Mouse (Mus musculus) bone marrow, adult 2 months (tissue): ENCODE measurements around the gene Rnf145. TPM values are rescaled to one million over a fixed set of nuclear protein-coding genes. Genes with fewer than 3 reads are reported as not detected.
A peak's percentile ranks its signal among the peaks of the same experiment; 100 is the strongest.

Source experiments
- H3K27ac ChIP-seq: fragments of 200-500 bp; 2 replicates; pipeline ENCODE4 v1.5.1; 2012; ENCODE audit warnings: low read depth, mild to moderate bottlenecking, control low read depth, inconsistent platforms, low read length; ENCODE audit not compliant: control insufficient read depth, poor library complexity, insufficient read depth
- H3K4me1 ChIP-seq: fragments of 200-500 bp; 2 replicates; pipeline ENCODE4 v1.6.1; 2011; ENCODE audit warnings: low read length; ENCODE audit not compliant: control insufficient read depth, insufficient read depth
- H3K4me3 ChIP-seq: fragments of 200-500 bp; replicated peaks from 2 replicates; pipeline ENCODE3; 2011; ENCODE audit warnings: mild to moderate bottlenecking, low read depth, low read length, control low read depth; ENCODE audit not compliant: control insufficient read depth
- CTCF ChIP-seq: fragments of 200-500 bp; IDR thresholded peaks from 2 replicates; pipeline ENCODE4 v1.5.1; 2011; ENCODE audit warnings: low read length, control low read depth; ENCODE audit not compliant: control insufficient read depth, insufficient read depth
- POLR2A ChIP-seq: fragments of 200-500 bp; IDR thresholded peaks from 2 replicates; pipeline ENCODE4 v1.6.1; 2011; ENCODE audit warnings: low read depth, mild to moderate bottlenecking, control low read depth, low read length, borderline replicate concordance; ENCODE audit not compliant: control insufficient read depth
- WGBS: fragments of 180-500 bp; shearing (Covaris S2); methylation state at CpG from one replicate; pipeline ENCODE4 v1.1.7; 2018; 5-methylcytosine and 5-hydroxymethylcytosine counted together
- polyA plus RNA-seq: library from polyadenylated mRNA; stranded (reverse); fragments of >200 nt; gene quantifications from 2 replicates; pipeline ENCODE4 v1.2.4, GENCODE M21; 2011; ENCODE audit warnings: low replicate concordance; ENCODE audit not compliant: missing spikeins, insufficient read depth, insufficient read length

Rnf145 gene
- polyA plus RNA-seq, 1 experiment, result 35.4 TPM

- 28% methylated on average over 7 of the region's 7 CpGs for WGBS
- H3K4me1 ChIP-seq, result peaks cover 1% of the 10 kb centered on the region; the same call in 1 of the 2 replicates
- no peak overlapping the region for H3K4me3 ChIP-seq
- TF ChIP-seq CTCF, result no peak
- no peak for TF ChIP-seq POLR2A
- H3K27ac ChIP-seq, result no peak overlapping the region
Observed at GRCm38 (mm10) chr11:44504146-44504545, 14.6 kb upstream of the Rnf145 start.

- TF ChIP-seq CTCF, result no peak
- TF ChIP-seq POLR2A, result no peak
- H3K4me3 ChIP-seq, result no peak overlapping the region
- H3K4me1 ChIP-seq, result peaks cover 1% of the 10 kb centered on the region; the same call in 1 of the 2 replicates
- WGBS, result 79% methylated on average over 3 of the region's 3 CpGs
- H3K27ac ChIP-seq, result no peak overlapping the region
Observed at GRCm38 (mm10) chr11:44504761-44505160, 14.0 kb upstream of the Rnf145 start.

- WGBS, result 67% methylated on average over 4 of the region's 4 CpGs
- no peak overlapping the region for H3K4me3 ChIP-seq
- H3K4me1 ChIP-seq, result peaks cover 3% of the 10 kb centered on the region; the same call in 1 of the 2 replicates
- no peak for TF ChIP-seq POLR2A
- TF ChIP-seq CTCF, result no peak
- H3K27ac ChIP-seq, result peak overlapping the region; percentile 67
Observed at GRCm38 (mm10) chr11:44508876-44509275, 9.9 kb upstream of the Rnf145 start.

GRCm38 (mm10) chr11:44509906-44510305 is 8.9 kb upstream of the Rnf145 start:
- WGBS, result 70% methylated on average over 2 of the region's 2 CpGs
- Histone ChIP-seq H3K27ac (no peak overlapping the region), H3K4me3 (no peak overlapping the region), H3K4me1 (peaks cover 2% of the 10 kb centered on the region; the same call in 1 of the 2 replicates)
- TF ChIP-seq POLR2A, result no peak
- no peak for TF ChIP-seq CTCF

- TF ChIP-seq POLR2A (no peak), CTCF (no peak)
- WGBS, result 68% methylated on average over 7 of the region's 7 CpGs
- H3K27ac ChIP-seq, result no peak overlapping the region
- H3K4me3 ChIP-seq, result no peak overlapping the region
- H3K4me1 ChIP-seq, result peaks cover 2% of the 10 kb centered on the region; the same call in 1 of the 2 replicates
Observed at GRCm38 (mm10) chr11:44510371-44510770, 8.4 kb upstream of the Rnf145 start.

- Histone ChIP-seq H3K4me3 (no peak overlapping the region), H3K27ac (peak overlapping the region; percentile 96), H3K4me1 (peaks cover 3% of the 10 kb centered on the region; the same call in 1 of the 2 replicates)
- 57% methylated on average over 14 of the region's 14 CpGs for WGBS
- TF ChIP-seq POLR2A (no peak), CTCF (no peak)
Observed at GRCm38 (mm10) chr11:44512044-44513025, 6.4 kb upstream of the Rnf145 start.

- 57% methylated on average over 2 of the region's 2 CpGs for WGBS
- Histone ChIP-seq H3K4me1 (peaks cover 3% of the 10 kb centered on the region; the same call in 1 of the 2 replicates), H3K27ac (no peak overlapping the region), H3K4me3 (no peak overlapping the region)
- no peak for TF ChIP-seq POLR2A
- TF ChIP-seq CTCF, result no peak
Observed at GRCm38 (mm10) chr11:44513026-44513422, 5.7 kb upstream of the Rnf145 start.

GRCm38 (mm10) chr11:44514666-44515065 is 4.1 kb upstream of the Rnf145 start:
- no peak for TF ChIP-seq POLR2A
- no peak for TF ChIP-seq CTCF
- no peak overlapping the region; the same call in 1 of the 2 replicates for H3K27ac ChIP-seq
- H3K4me1 ChIP-seq, result peaks cover 4% of the 10 kb centered on the region; the same call in 1 of the 2 replicates
- 83% methylated on average over 2 of the region's 2 CpGs for WGBS
- H3K4me3 ChIP-seq, result no peak overlapping the region
